Mouse (Mus musculus) neutrophil, adult 5-6 weeks (primary cell): ENCODE measurements at regions not wholly inside any gene's neighbourhood (a gene's known extent, or its start where the extent isn't known, plus 50 kb on each side); places are given as distances from the start of the nearest gene placed in this dataset.

Experiments
- ATAC-seq: fragments of 151-379, 151-347 bp; 2 replicates; pipeline ENCODE4 v1.8.0; 2017; ENCODE audit warnings: mild to moderate bottlenecking, moderate TSS enrichment; ENCODE audit not compliant: insufficient number of reproducible peaks, poor library complexity, low FRiP score, severe bottlenecking; ENCODE audit errors: extremely low read depth

DNA sequence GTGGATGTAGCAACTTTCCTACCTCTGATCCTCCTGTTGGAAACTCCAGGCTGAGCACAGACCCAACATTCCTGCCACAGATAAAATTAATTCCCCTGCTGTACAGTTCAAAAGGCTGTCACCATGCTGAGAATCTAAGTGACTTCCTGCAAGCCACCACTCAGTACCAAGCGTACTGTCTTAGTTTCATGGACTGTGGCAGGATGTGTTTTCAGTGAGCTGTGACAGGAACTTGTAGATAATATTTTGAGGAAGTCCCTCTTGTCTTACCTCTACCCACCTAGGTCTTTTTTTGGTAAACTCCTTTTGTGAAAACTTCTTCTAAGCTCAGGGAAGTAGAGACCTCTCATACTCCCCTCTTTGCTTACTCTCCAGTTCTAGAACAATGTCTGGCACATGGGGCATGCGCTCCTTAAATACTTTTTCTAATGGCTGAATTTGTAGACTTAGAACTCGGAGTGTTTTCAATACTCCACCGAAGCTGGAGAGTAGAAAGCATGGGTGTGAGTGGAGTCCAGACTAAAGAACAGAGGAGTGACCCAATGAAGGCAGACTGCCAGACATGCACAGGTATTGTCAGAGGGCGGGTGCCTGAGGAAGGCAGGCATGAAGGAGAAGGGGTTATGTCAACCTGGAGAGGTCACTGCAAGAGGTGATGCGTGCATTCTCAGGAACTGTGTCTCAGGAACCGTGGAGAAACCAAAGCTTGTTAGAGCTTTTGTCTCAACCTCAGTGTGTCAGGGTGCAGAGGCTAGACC, 53.7 kb upstream of the Atp1b1 start:
- peak; percentile 92 for ATAC-seq

DNA sequence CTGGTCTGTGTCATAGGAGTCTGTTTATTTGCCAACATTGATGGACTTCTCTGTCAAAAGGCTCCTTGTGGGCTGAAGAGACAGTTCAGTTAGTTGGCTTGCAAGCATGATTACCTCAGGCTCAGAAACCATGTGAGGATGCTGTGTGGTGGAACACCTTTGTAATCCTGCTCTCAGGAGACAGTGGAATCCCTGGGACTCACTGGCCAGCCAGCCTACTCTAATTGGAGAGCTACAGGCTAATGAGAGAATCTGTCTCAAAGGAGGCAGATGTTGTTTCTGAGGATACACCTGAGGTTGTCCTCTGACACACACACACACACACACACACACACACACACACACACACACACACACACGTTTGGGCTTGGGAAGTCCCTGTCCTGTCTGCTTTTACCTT, 51.1 kb upstream of the Atp1b1 start:
- ATAC-seq: no peak

DNA sequence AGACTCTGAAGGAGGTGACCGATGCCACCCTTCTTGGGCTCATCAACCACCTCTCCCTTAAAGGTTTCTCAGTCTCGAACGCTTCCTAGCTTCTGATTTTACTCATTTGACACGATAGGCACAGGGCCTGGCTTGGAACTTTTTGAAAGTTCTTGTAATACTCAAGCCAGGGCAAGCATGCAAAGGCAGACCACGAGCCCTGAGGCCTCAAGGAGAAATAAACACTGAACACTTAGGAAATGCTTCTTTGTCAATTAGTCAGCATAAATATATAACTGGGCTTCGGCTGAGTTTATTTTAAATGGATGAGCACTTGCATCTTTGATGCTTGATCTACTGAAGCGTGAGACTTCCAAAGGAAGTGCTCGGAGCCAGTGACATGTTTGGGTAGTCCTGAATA, 50.4 kb upstream of the Atp1b1 start:
- ATAC-seq: no peak

GRCm38 (mm10) chr1:164508106-164508505, 50.0 kb upstream of the Atp1b1 start:
- ATAC-seq: no peak
